Mouse (Mus musculus): ENCODE measurements around the gene Rps6ka5. TPM values are rescaled to one million over a fixed set of nuclear protein-coding genes. Genes with fewer than 3 reads are reported as not detected.

Gene Rps6ka5
- total RNA-seq (2012; rRNA removed) (0.92 and 1.6 TPM in 2 replicates), polyA plus RNA-seq (2012; ENCODE audit: insufficient read depth in 1 of 2, insufficient read length in 2 of 2, low read depth in 1 of 2, low replicate concordance in 2 of 2, missing spikeins in 1 of 2) (1 to 10 TPM in 1 of 2 experiments, not detected in 1; 3.3 TPM)

GRCm38 (mm10) chr12:100726651-100727050, at the start of gene Rps6ka5:
Rps6ka5 (minus strand) TSS chr12:100726983.
- peaks cover 0 to 8% of the 10 kb centered on the region in 2 experiments; a peak in 2 of 4 replicates for H3K36me3 ChIP-seq (ENCODE audit: control insufficient read depth in 1 of 2, insufficient read depth in 2 of 2, low read length in 2 of 2)
- no peaks in the 10 kb centered on the region; the same call in 1 of the 2 replicates for H3K79me2 ChIP-seq (ENCODE audit: control insufficient read depth, insufficient read depth, low read length, poor library complexity)
- peaks cover 0 to 7% of the 10 kb centered on the region in 2 experiments; a peak in 2 of 4 replicates for H3K4me1 ChIP-seq (ENCODE audit: control insufficient read depth in 1 of 2, insufficient read depth in 2 of 2, low read length in 2 of 2)
- no peak within 1 kb of the TSS for H3K27ac ChIP-seq (ENCODE audit: control insufficient read depth, low read depth, low read length)
- H3K27me3 ChIP-seq (ENCODE audit: control insufficient read depth in 1 of 2, insufficient read depth in 2 of 2, low read length in 2 of 2): no peaks in the 10 kb centered on the region
- H3K9ac ChIP-seq (ENCODE audit: control insufficient read depth, low read depth, low read length, poor library complexity, severe bottlenecking): no peak within 1 kb of the TSS
- H3K4me3 ChIP-seq (ENCODE audit: control insufficient read depth in 1 of 2, insufficient read depth in 1 of 2, low read depth in 2 of 2, low read length in 2 of 2): no peak within 1 kb of the TSS
- H3K9me3 ChIP-seq (replicated peaks; ENCODE audit: insufficient read depth, low read length): no peaks in the 10 kb centered on the region
- DNase-seq (ENCODE audit: low read depth, low spot score): no peak
- TF ChIP-seq TCF12 (IDR thresholded peaks at IDR 0.05; ENCODE audit: low read depth, low read length) (no peak), BHLHE40 (IDR thresholded peaks at IDR 0.05; ENCODE audit: borderline replicate concordance, low read depth, low read length) (no peak), SMC3 (IDR thresholded peaks at IDR 0.05; ENCODE audit: low read depth, low read length) (no peak), CHD1 (IDR thresholded peaks at IDR 0.05; ENCODE audit: low read depth, low read length) (no peak), POLR2AphosphoS2 (IDR thresholded peaks at IDR 0.05; ENCODE audit: low read length) (no peak), KAT2A (conservative IDR thresholded peaks at IDR 0.05; ENCODE audit: low read depth, low read length) (no peak), HCFC1 (IDR thresholded peaks at IDR 0.05; ENCODE audit: low read depth, low read length) (no peak), ZC3H11A (IDR thresholded peaks at IDR 0.05; ENCODE audit: low read depth, low read length) (no peak), RAD21 (IDR thresholded peaks at IDR 0.05; ENCODE audit: low read depth, low read length) (no peak), ETS1 (IDR thresholded peaks at IDR 0.05; ENCODE audit: low read depth, low read length) (no peak), NELFE (IDR thresholded peaks at IDR 0.05; ENCODE audit: low read depth, low read length) (no peak), UBTF (IDR thresholded peaks at IDR 0.05; ENCODE audit: borderline replicate concordance, insufficient read depth, low read depth, low read length) (no peak), USF2 (IDR thresholded peaks at IDR 0.05; ENCODE audit: borderline replicate concordance in 1 of 2, insufficient read depth in 1 of 2, low read depth in 1 of 2, low read length in 2 of 2) (no peak)

GRCm38 (mm10) chr12:100775911-100776581, 49.3 kb upstream of the Rps6ka5 start:
- DNase-seq (ENCODE audit: low read depth, low spot score): peak; percentile 19
- Histone ChIP-seq H3K79me2 (ENCODE audit: control insufficient read depth, insufficient read depth, low read length, poor library complexity) (no peaks in the 10 kb centered on the region), H3K9me3 (replicated peaks; ENCODE audit: insufficient read depth, low read length) (no peaks in the 10 kb centered on the region), H3K4me3 (ENCODE audit: control insufficient read depth in 1 of 2, insufficient read depth in 1 of 2, low read depth in 2 of 2, low read length in 2 of 2) (no peak overlapping the region), H3K9ac (ENCODE audit: control insufficient read depth, low read depth, low read length, poor library complexity, severe bottlenecking) (no peak overlapping the region), H3K27ac (ENCODE audit: control insufficient read depth, low read depth, low read length) (no peak overlapping the region), H3K27me3 (ENCODE audit: control insufficient read depth in 1 of 2, insufficient read depth in 2 of 2, low read length in 2 of 2) (no peaks in the 10 kb centered on the region), H3K36me3 (ENCODE audit: control insufficient read depth in 1 of 2, insufficient read depth in 2 of 2, low read length in 2 of 2) (peaks cover 0 to 6% of the 10 kb centered on the region in 2 experiments; a peak in 1 of 4 replicates), H3K4me1 (ENCODE audit: control insufficient read depth in 1 of 2, insufficient read depth in 2 of 2, low read length in 2 of 2) (peaks cover 2 to 15% of the 10 kb centered on the region in 2 experiments; a peak in 2 of 4 replicates)
- no peak for TF ChIP-seq GATA1 (IDR thresholded peaks at IDR 0.05; ENCODE audit: low read depth, low read length)
- TF ChIP-seq MYC (IDR thresholded peaks at IDR 0.05; ENCODE audit: low read depth, low read length): no peak
- no peak for TF ChIP-seq MAZ (IDR thresholded peaks at IDR 0.05; ENCODE audit: low read depth, low read length)
- TF ChIP-seq NRF1 (IDR thresholded peaks at IDR 0.05; ENCODE audit: insufficient read depth, low read depth, low read length, poor library complexity, severe bottlenecking): no peak
- TF ChIP-seq ZNF384 (IDR thresholded peaks at IDR 0.05; ENCODE audit: low read depth, low read length): no peak
- no peak for TF ChIP-seq NELFE (IDR thresholded peaks at IDR 0.05; ENCODE audit: low read depth, low read length)
- no peak for TF ChIP-seq RAD21 (IDR thresholded peaks at IDR 0.05; ENCODE audit: low read depth, low read length)

Measured in MEL (cell line).